Mouse (Mus musculus): ENCODE results near the gene Dnase2a. TPM values are rescaled to one million over a fixed set of nuclear protein-coding genes. Genes with fewer than 3 reads are reported as not detected.
A peak's percentile ranks its signal among the peaks of the same experiment; 100 is the strongest.

Gene Dnase2a
- polyA plus RNA-seq, 1 experiment from 2014 or later, result 10.2 TPM

DNA sequence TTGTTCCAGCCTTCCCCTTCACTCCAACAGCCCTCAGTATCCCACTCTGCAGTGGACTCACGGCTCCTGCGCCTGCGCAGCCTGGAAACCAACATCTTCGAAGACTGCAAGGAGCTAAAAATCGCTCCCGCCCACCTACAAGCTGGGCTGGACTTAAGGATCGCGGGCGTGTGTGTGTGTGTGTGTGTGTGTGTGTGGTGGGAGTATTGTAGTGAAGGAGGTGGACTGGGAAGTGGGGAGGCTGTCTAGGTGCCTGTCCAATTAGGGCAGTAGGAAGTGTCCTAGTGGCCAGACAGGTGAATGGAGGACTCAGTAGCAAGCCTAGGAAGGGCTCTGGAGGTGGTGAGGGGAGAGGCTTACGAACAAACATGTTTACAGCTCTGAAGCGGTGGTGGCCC lies 36.9 kb downstream of the Dnase2a start:
- peaks cover 66% of the 10 kb centered on the region for H3K27me3 ChIP-seq (ENCODE audit: insufficient read depth, low read length)
- no peak for ATAC-seq (ENCODE audit: low FRiP score, low TSS enrichment)
- H3K4me1 ChIP-seq (ENCODE audit: insufficient read depth, low read length), result peaks cover 12% of the 10 kb centered on the region
- no peak overlapping the region for H3K27ac ChIP-seq (ENCODE audit: low read length)
- H3K9ac ChIP-seq (replicated peaks; ENCODE audit: low read length), result no peak overlapping the region
- H3K9me3 ChIP-seq (ENCODE audit: low read length), result no peaks in the 10 kb centered on the region
- H3K36me3 ChIP-seq (ENCODE audit: insufficient read depth, low read length), result no peaks in the 10 kb centered on the region
- 5% methylated on average over 11 of the region's 11 CpGs for WGBS
- H3K4me3 ChIP-seq (ENCODE audit: low read length), result peak overlapping the region; percentile 49
- peak overlapping the region; percentile 69; the same call in 1 of the 2 replicates for H3K4me2 ChIP-seq (replicated peaks; ENCODE audit: low read depth, low read length)

DNA sequence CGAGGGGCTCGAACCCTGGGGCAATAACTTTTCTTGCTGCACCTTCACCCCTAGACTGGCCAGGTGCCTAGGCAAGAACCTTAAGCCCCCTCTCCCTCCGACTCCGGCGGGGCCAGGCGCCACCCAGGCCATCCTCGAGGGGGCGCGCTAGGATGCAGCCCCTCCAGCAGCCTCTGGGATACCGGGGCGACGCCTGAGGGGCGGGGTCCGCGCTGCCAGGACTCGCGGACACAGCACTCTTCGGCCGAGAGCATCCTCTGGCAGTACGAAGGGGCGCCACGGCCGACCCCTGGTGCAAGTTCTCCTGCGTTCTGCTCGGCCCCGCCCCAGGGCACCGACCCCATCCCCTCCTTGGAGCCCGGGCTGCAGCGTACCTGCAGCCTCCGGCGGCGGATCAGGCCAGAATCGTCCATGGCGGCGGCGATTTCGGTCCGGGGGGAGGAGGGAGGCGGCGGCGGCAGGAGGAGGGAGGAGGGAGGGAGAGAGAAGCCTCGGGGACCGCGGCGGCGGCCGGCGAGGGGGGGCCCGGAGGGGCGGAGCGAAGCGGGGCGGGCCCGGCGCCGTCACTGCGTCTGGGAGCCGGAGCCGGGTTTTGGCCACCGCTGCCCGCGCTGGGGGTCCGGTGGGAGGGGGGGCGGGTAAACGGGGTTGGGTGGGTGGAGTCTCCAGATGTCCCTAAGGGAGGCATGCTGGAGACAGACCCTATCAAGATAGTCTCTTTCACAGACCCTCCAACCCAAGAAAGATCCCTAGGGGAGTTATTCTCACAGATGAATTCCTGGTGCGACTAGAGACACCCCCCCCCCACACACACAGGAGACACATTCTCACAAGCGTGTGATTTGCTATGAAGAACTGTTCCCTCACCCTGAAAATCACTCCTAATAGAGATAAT lies 37.5 kb downstream of the Dnase2a start:
- Histone ChIP-seq H3K9ac (replicated peaks; ENCODE audit: low read length) (peak overlapping the region; percentile 33; the same call in 1 of the 2 replicates), H3K4me1 (ENCODE audit: insufficient read depth, low read length) (peaks cover 12% of the 10 kb centered on the region), H3K36me3 (ENCODE audit: insufficient read depth, low read length) (no peaks in the 10 kb centered on the region), H3K27ac (ENCODE audit: low read length) (no peak overlapping the region), H3K9me3 (ENCODE audit: low read length) (no peaks in the 10 kb centered on the region), H3K4me2 (replicated peaks; ENCODE audit: low read depth, low read length) (peak overlapping the region; percentile 69), H3K4me3 (ENCODE audit: low read length) (peak overlapping the region; percentile 49), H3K27me3 (ENCODE audit: insufficient read depth, low read length) (peaks cover 67% of the 10 kb centered on the region)
- WGBS, result 2% methylated on average over 43 of the region's 67 CpGs
- no peak for ATAC-seq (ENCODE audit: low FRiP score, low TSS enrichment)

DNA sequence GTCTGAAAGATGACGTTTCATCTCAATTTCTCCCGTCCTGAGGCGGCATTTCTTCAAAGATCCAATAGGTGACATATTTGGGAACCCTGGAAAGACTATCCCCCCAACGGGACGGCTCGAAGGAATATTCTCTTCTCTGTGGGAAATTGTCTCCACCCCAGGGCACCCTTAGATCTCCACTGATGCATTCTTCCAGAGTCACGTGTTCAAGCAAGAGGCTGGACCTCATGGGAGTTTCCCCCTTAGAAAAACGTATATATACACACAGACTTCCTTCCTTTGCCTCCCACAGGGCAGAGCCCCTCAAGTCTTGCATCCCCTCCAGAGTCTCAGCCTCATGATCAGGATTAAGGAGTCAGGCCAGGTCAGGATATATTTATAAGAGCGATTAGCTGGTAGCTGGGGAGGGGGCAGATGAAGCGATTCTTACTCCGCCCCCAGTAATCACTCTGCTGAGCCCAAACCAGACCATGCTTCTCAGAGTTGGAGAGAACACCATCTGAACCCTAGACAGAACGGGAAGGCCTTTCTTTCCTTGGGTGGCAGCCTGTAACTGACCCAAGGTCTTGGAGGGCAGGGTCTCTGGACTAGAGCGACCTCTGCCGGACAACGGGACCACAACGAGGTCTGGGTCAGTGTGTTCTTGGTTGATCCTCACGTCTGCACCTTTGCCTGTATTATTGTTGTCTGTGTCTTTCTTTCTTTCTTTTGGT lies 38.3 kb downstream of the Dnase2a start, which contains the start of gene Rtbdn:
Gene Rtbdn (plus strand): TSS at position 464 of the 713 bp plus-strand sequence.
- H3K9ac ChIP-seq (replicated peaks; ENCODE audit: low read length), result peak within 1 kb of the TSS; percentile 33; the same call in 1 of the 2 replicates
- peaks cover 12% of the 10 kb centered on the region for H3K4me1 ChIP-seq (ENCODE audit: insufficient read depth, low read length)
- peak within 1 kb of the TSS; percentile 49 for H3K4me3 ChIP-seq (ENCODE audit: low read length)
- no peak within 1 kb of the TSS for H3K27ac ChIP-seq (ENCODE audit: low read length)
- peak within 1 kb of the TSS; percentile 69 for H3K4me2 ChIP-seq (replicated peaks; ENCODE audit: low read depth, low read length)
- no peaks in the 10 kb centered on the region for H3K9me3 ChIP-seq (ENCODE audit: low read length)
- H3K36me3 ChIP-seq (ENCODE audit: insufficient read depth, low read length), result no peaks in the 10 kb centered on the region
- H3K27me3 ChIP-seq (ENCODE audit: insufficient read depth, low read length), result peaks cover 68% of the 10 kb centered on the region
- ATAC-seq (ENCODE audit: low FRiP score, low TSS enrichment), result 0 out of 2 replicates have a peak, but pooled peaks have one; percentile 10
- 12% methylated on average over 17 of the region's 17 CpGs for WGBS

DNA sequence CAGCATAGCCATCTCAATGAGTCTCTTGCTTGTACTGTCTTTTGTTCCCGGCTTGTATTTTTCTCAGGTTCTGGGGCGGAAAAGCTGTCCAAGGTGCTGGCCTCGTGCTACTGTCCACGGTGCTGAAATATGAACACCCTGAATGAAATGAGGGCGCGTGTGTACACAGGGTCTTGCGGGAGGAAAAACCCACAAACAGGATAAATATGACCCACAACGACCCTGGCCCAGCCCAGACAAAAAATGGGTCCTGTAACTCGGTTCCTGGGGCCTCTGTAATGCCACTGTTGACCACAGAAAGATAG lies 38.8 kb downstream of the Dnase2a start:
- H3K4me3 ChIP-seq (ENCODE audit: low read length), result no peak overlapping the region
- H3K27me3 ChIP-seq (ENCODE audit: insufficient read depth, low read length), result peaks cover 68% of the 10 kb centered on the region
- no peak overlapping the region for H3K27ac ChIP-seq (ENCODE audit: low read length)
- peak; percentile 37; the same call in 1 of the 2 replicates for ATAC-seq (ENCODE audit: low FRiP score, low TSS enrichment)
- 11% methylated on average over 9 of the region's 9 CpGs for WGBS
- H3K4me2 ChIP-seq (replicated peaks; ENCODE audit: low read depth, low read length), result no peak overlapping the region
- H3K9me3 ChIP-seq (ENCODE audit: low read length), result no peaks in the 10 kb centered on the region
- H3K4me1 ChIP-seq (ENCODE audit: insufficient read depth, low read length), result peaks cover 12% of the 10 kb centered on the region
- no peaks in the 10 kb centered on the region for H3K36me3 ChIP-seq (ENCODE audit: insufficient read depth, low read length)
- H3K9ac ChIP-seq (replicated peaks; ENCODE audit: low read length), result no peak overlapping the region

DNA sequence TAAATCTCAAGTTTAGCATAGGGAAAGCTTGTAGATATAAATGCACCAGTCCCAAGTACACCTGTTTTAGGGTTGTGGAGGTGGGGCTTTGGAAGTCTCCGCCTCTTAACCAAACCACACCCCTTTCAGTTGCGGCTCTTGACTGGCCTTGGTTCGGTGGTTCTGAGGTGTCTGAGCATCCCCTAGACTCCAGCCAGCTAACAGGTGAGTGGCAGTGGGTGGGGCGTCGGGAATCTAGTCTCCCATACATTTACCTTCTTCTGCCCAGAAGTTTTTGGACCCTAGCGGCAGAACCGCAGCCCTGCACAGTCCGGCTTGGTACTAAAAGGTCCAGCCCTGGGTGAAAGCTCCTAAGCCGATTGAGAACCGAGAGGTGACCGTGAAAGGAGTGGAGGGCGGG lies 41.4 kb downstream of the Dnase2a start:
- WGBS, result 20% methylated on average over 12 of the region's 12 CpGs
- Histone ChIP-seq H3K9me3 (ENCODE audit: low read length) (no peaks in the 10 kb centered on the region), H3K4me1 (ENCODE audit: insufficient read depth, low read length) (peaks cover 12% of the 10 kb centered on the region), H3K27me3 (ENCODE audit: insufficient read depth, low read length) (peaks cover 58% of the 10 kb centered on the region), H3K36me3 (ENCODE audit: insufficient read depth, low read length) (no peaks in the 10 kb centered on the region), H3K9ac (replicated peaks; ENCODE audit: low read length) (no peak overlapping the region), H3K4me2 (replicated peaks; ENCODE audit: low read depth, low read length) (no peak overlapping the region), H3K27ac (ENCODE audit: low read length) (no peak overlapping the region), H3K4me3 (ENCODE audit: low read length) (no peak overlapping the region)
- no peak for ATAC-seq (ENCODE audit: low FRiP score, low TSS enrichment)

DNA sequence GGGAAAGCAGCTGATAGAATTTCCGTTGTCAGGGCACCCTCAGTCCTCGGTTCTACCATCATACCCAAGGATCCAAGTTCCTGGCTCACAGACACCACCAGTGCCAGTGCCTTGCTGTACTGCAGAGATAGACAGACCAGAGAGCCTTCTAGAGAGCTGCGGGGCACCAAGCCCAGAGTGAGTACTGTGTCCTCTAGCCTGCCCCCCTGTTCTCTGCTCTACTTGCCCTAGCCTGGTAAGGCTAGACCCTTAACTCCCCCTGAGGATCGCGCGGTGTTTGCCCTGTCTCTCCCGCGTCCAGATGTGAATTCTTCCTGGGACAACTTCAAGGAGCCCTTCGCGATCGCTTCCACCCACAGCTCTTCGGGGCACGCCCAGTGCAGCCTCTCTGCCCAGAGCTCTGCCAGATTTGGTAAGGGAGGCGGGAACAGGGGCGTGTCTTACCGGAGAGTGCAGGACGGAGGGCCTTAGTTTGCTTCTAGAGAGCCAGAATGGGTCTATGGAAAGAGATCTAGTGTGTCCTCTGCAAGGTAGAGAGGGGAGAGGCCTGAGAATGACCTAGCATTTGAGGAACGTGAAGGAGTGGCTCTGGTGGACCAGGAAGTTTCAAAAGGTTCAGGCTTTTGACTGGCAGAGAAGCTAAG lies 44.4 kb downstream of the Dnase2a start:
- no peak overlapping the region for H3K4me3 ChIP-seq (ENCODE audit: low read length)
- peaks cover 5% of the 10 kb centered on the region; the same call in 1 of the 2 replicates for H3K36me3 ChIP-seq (ENCODE audit: insufficient read depth, low read length)
- H3K4me1 ChIP-seq (ENCODE audit: insufficient read depth, low read length), result no peaks in the 10 kb centered on the region
- WGBS, result 10% methylated on average over 18 of the region's 18 CpGs
- 0 out of 2 replicates have a peak, but pooled peaks have one; percentile 50 for ATAC-seq (ENCODE audit: low FRiP score, low TSS enrichment)
- 0 out of 2 replicates have a peak overlapping the region, but pooled peaks have one; percentile 4 for H3K4me2 ChIP-seq (replicated peaks; ENCODE audit: low read depth, low read length)
- peaks cover 34% of the 10 kb centered on the region for H3K27me3 ChIP-seq (ENCODE audit: insufficient read depth, low read length)
- no peak overlapping the region for H3K27ac ChIP-seq (ENCODE audit: low read length)
- no peak overlapping the region for H3K9ac ChIP-seq (replicated peaks; ENCODE audit: low read length)
- H3K9me3 ChIP-seq (ENCODE audit: low read length), result no peaks in the 10 kb centered on the region

DNA sequence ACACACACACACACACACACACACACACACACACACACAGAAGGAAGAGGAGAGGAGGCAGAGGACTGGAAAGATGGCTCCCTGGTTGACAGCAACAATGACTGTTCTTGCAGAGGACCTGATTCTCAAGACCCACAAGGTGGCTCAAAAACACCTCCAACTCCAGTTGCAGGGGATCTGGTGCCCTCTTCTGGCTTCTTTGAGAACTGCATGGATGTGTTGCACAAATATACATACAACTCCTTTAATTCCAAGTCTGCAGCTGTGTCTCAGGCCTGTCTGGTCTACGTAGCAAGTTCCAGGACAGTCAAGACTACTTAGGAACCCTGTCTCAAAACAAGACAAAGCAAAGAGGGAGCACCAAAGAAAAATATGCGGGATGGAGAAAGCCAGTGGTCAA lies 48.4 kb downstream of the Dnase2a start:
- Histone ChIP-seq H3K4me3 (ENCODE audit: low read length) (no peak overlapping the region), H3K36me3 (ENCODE audit: insufficient read depth, low read length) (peaks cover 23% of the 10 kb centered on the region; the same call in 1 of the 2 replicates), H3K27ac (ENCODE audit: low read length) (no peak overlapping the region), H3K4me1 (ENCODE audit: insufficient read depth, low read length) (no peaks in the 10 kb centered on the region), H3K4me2 (replicated peaks; ENCODE audit: low read depth, low read length) (no peak overlapping the region), H3K27me3 (ENCODE audit: insufficient read depth, low read length) (peaks cover 9% of the 10 kb centered on the region; the same call in 1 of the 2 replicates), H3K9me3 (ENCODE audit: low read length) (no peaks in the 10 kb centered on the region), H3K9ac (replicated peaks; ENCODE audit: low read length) (no peak overlapping the region)
- WGBS, result 51% methylated on average over 2 of the region's 2 CpGs
- ATAC-seq (ENCODE audit: low FRiP score, low TSS enrichment), result no peak

DNA sequence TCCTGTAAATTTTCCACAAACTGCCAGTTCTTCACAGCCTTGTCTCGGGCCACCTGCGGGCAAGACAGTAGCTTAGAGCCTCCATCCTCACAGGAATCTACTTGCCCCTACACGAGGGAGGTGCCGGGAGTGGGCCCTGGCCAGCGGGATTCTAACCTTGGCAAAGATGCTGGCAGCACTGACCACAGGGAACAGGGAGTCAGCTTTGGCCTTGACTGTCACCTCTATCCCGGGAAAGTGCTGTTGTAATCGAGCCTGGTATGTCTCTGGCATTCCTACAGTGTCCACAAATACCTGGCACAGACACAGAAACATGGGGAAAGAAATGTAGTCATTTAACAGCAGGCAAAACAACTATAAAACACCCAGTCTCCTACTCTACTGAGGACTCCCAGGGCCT lies 51.5 kb downstream of the Dnase2a start:
- ATAC-seq (ENCODE audit: low FRiP score, low TSS enrichment), result no peak
- H3K9me3 ChIP-seq (ENCODE audit: low read length), result no peaks in the 10 kb centered on the region
- H3K27ac ChIP-seq (ENCODE audit: low read length), result no peak overlapping the region
- H3K4me1 ChIP-seq (ENCODE audit: insufficient read depth, low read length), result peaks cover under 1% of the 10 kb centered on the region
- H3K4me2 ChIP-seq (replicated peaks; ENCODE audit: low read depth, low read length), result no peak overlapping the region
- no peaks in the 10 kb centered on the region for H3K27me3 ChIP-seq (ENCODE audit: insufficient read depth, low read length)
- 89% methylated on average over 7 of the region's 7 CpGs for WGBS
- no peak overlapping the region for H3K9ac ChIP-seq (replicated peaks; ENCODE audit: low read length)
- H3K36me3 ChIP-seq (ENCODE audit: insufficient read depth, low read length), result peaks cover 23% of the 10 kb centered on the region; the same call in 1 of the 2 replicates
- no peak overlapping the region for H3K4me3 ChIP-seq (ENCODE audit: low read length)

DNA sequence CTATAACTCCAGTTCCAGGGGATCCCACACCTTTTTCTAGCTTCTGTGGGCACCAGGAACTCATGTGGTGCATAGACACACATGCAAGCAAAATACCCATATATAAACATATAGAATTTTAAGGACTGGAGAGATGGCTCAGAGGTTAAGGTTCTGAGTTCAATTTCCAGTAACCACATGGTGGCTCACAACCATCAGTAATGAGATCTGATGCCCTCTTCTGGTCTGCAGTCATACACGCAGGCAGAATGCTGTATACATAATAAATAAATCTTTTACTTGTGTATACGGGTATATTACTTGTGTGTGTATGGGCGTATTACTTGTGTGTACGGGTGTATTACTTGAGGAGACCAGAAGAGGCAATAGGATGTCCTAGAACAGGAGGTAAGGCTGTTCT lies 55.6 kb downstream of the Dnase2a start:
- H3K4me3 ChIP-seq (ENCODE audit: low read length), result no peak overlapping the region
- H3K9ac ChIP-seq (replicated peaks; ENCODE audit: low read length), result no peak overlapping the region
- H3K9me3 ChIP-seq (ENCODE audit: low read length), result no peaks in the 10 kb centered on the region
- no peak overlapping the region for H3K4me2 ChIP-seq (replicated peaks; ENCODE audit: low read depth, low read length)
- H3K27me3 ChIP-seq (ENCODE audit: insufficient read depth, low read length), result no peaks in the 10 kb centered on the region
- no peak for ATAC-seq (ENCODE audit: low FRiP score, low TSS enrichment)
- 89% methylated on average over 4 of the region's 4 CpGs for WGBS
- H3K4me1 ChIP-seq (ENCODE audit: insufficient read depth, low read length), result peaks cover 22% of the 10 kb centered on the region
- no peak overlapping the region for H3K27ac ChIP-seq (ENCODE audit: low read length)
- H3K36me3 ChIP-seq (ENCODE audit: insufficient read depth, low read length), result peaks cover 9% of the 10 kb centered on the region; the same call in 1 of the 2 replicates
